Comparison of ENCODE assay signal across 19 mouse cellular contexts in the genomic region with DNA sequence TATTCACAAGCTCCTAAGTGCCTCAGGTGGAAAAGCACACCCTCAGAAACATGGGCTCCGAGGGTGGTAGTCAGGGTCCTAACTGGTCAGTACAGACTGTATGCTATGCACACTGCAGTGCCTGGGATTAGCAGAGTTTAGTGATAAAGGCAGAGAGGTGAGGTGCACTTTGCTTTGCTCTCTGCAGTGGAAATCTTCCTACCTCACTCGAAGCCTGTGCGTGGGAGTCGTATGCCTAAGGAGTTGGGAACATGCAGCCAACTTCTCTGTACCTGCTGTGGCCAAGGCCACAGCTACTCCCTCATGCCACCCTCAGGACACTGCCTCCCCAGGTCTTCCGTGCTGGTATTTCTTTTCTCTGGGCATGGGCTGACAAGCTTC.
DNase-seq lines count a peak whose midpoint lies in the region; ATAC-seq and TF ChIP-seq lines count a peak whose summit lies in the region.
"Had no signal": no experiment of that assay in that cellular context is flagged by ENCODE, and none has a peak within 500 bp of the region (broad histone marks: within the 10 kb centered on the region; RNA-seq: fewer than 3 reads in every experiment).

No protein-coding gene starts in this region.

- no peak for TF ChIP-seq CTCF in forebrain, postnatal 0 days (IDR thresholded peaks at IDR 0.05; ENCODE audit: low read depth)
- TF ChIP-seq CTCF in midbrain, postnatal 0 days (IDR thresholded peaks at IDR 0.05) = no peak

- H3K9me3 ChIP-seq in forebrain, embryonic 11.5 days (ENCODE audit: control insufficient read depth, low read length) = no peaks in the 10 kb centered on the region
- no peaks in the 10 kb centered on the region for H3K9me3 ChIP-seq in forebrain, postnatal 0 days (ENCODE audit: low read length)
- H3K9me3 ChIP-seq in midbrain, embryonic 12.5 days = no peaks in the 10 kb centered on the region
- no peaks in the 10 kb centered on the region for H3K9me3 ChIP-seq in midbrain, postnatal 0 days (ENCODE audit: low read length)
- H3K9me3 ChIP-seq: embryonic facial prominence, embryonic 15.5 days; limb, embryonic 12.5 days; liver, embryonic 13.5 days; lung, embryonic 15.5 days had no signal

- no peak overlapping the region for H3K4me2 ChIP-seq in forebrain, embryonic 11.5 days (ENCODE audit: low read depth, low read length, severe bottlenecking)
- H3K4me2 ChIP-seq in forebrain, postnatal 0 days (ENCODE audit: low read depth) = no peak overlapping the region
- H3K4me2 ChIP-seq in midbrain, embryonic 12.5 days (replicated peaks) = no peak overlapping the region
- no peak overlapping the region for H3K4me2 ChIP-seq in midbrain, postnatal 0 days (ENCODE audit: low read depth, low read length, poor library complexity, severe bottlenecking)
- H3K4me2 ChIP-seq: embryonic facial prominence, embryonic 15.5 days; limb, embryonic 12.5 days; liver, embryonic 13.5 days; lung, embryonic 15.5 days had no signal

- H3K4me3 ChIP-seq in forebrain, embryonic 11.5 days (ENCODE audit: low read depth, low read length) = no peak overlapping the region
- no peak overlapping the region for H3K4me3 ChIP-seq in forebrain, postnatal 0 days (ENCODE audit: low read depth, low read length)
- H3K4me3 ChIP-seq in midbrain, embryonic 12.5 days = no peak overlapping the region
- no peak overlapping the region for H3K4me3 ChIP-seq in midbrain, postnatal 0 days (ENCODE audit: low read depth, low read length)
- H3K4me3 ChIP-seq: embryonic facial prominence, embryonic 15.5 days; limb, embryonic 12.5 days; liver, embryonic 13.5 days; lung, embryonic 15.5 days had no signal

- H3K9ac ChIP-seq in forebrain, embryonic 11.5 days (ENCODE audit: low read length) = no peak overlapping the region
- H3K9ac ChIP-seq in forebrain, postnatal 0 days = no peak overlapping the region
- H3K9ac ChIP-seq in midbrain, embryonic 12.5 days (replicated peaks) = no peak overlapping the region
- no peak overlapping the region for H3K9ac ChIP-seq in midbrain, postnatal 0 days (replicated peaks; ENCODE audit: low read length, poor library complexity, severe bottlenecking)
- H3K9ac ChIP-seq: embryonic facial prominence, embryonic 15.5 days; limb, embryonic 12.5 days; liver, embryonic 13.5 days; lung, embryonic 15.5 days had no signal

- no peak for DNase-seq in forebrain, embryonic 11.5 days (ENCODE audit: low spot score)
- DNase-seq in forebrain, postnatal 0 days = no peak
- no peak for DNase-seq in midbrain, postnatal 0 days (ENCODE audit: low spot score)
- peak; percentile 18 for DNase-seq in 3T3-L1 (ENCODE audit: low read depth, low spot score)
- DNase-seq in cerebellum, adult 9-11 months = peak; percentile 58
- DNase-seq in kidney, postnatal 10 days = no peak
- DNase-seq: adrenal gland, postnatal 10 days; B cell, adult 2 months; gastrocnemius, postnatal 10 days; kidney, adult 2 months; kidney, postnatal 25 days; layer of hippocampus, adult 9-11 months; liver, embryonic 13.5 days; thymus, postnatal 14 days had no signal

- H3K4me1 ChIP-seq in forebrain, embryonic 11.5 days (replicated peaks; ENCODE audit: control insufficient read depth, insufficient read depth, low read length) = no peaks in the 10 kb centered on the region
- H3K4me1 ChIP-seq in forebrain, postnatal 0 days (ENCODE audit: insufficient read depth) = no peaks in the 10 kb centered on the region
- peaks cover 3% of the 10 kb centered on the region; the same call in 1 of the 2 replicates for H3K4me1 ChIP-seq in midbrain, embryonic 12.5 days
- no peaks in the 10 kb centered on the region for H3K4me1 ChIP-seq in midbrain, postnatal 0 days (ENCODE audit: insufficient read depth, low read length)
- H3K4me1 ChIP-seq: embryonic facial prominence, embryonic 15.5 days; limb, embryonic 12.5 days; liver, embryonic 13.5 days; lung, embryonic 15.5 days had no signal

- H3K27ac ChIP-seq in forebrain, embryonic 11.5 days (ENCODE audit: low read depth, low read length) = no peak overlapping the region
- no peak overlapping the region for H3K27ac ChIP-seq in forebrain, postnatal 0 days (ENCODE audit: low read depth, low read length)
- H3K27ac ChIP-seq in midbrain, embryonic 12.5 days (replicated peaks) = no peak overlapping the region
- H3K27ac ChIP-seq in midbrain, postnatal 0 days (ENCODE audit: low read depth, low read length) = no peak overlapping the region
- H3K27ac ChIP-seq: embryonic facial prominence, embryonic 15.5 days; limb, embryonic 12.5 days; liver, embryonic 13.5 days; lung, embryonic 15.5 days had no signal

- H3K36me3 ChIP-seq in forebrain, embryonic 11.5 days (ENCODE audit: control insufficient read depth, insufficient read depth, low read length) = no peaks in the 10 kb centered on the region
- H3K36me3 ChIP-seq in forebrain, postnatal 0 days (ENCODE audit: insufficient read depth) = no peaks in the 10 kb centered on the region
- H3K36me3 ChIP-seq in midbrain, embryonic 12.5 days = no peaks in the 10 kb centered on the region
- H3K36me3 ChIP-seq in midbrain, postnatal 0 days (ENCODE audit: insufficient read depth, low read length) = no peaks in the 10 kb centered on the region
- H3K36me3 ChIP-seq: embryonic facial prominence, embryonic 15.5 days; limb, embryonic 12.5 days; liver, embryonic 13.5 days; lung, embryonic 15.5 days had no signal

- peak; percentile 10 for ATAC-seq in forebrain, embryonic 11.5 days (replicated peaks; ENCODE audit: low FRiP score)
- no peak for ATAC-seq in forebrain, postnatal 0 days
- ATAC-seq in midbrain, embryonic 12.5 days (ENCODE audit: low FRiP score, low read depth) = peak; percentile 47; the same call in 1 of the 2 replicates
- ATAC-seq in midbrain, postnatal 0 days (ENCODE audit: low FRiP score) = no peak
- no peak for ATAC-seq in activated CD4-positive, CD25-positive, alpha-beta regulatory T cell, adult 4 months

- WGBS in forebrain, embryonic 11.5 days = 65% methylated on average over 5 of the region's 5 CpGs
- WGBS in forebrain, postnatal 0 days = 66% methylated on average over 5 of the region's 5 CpGs
- 77% methylated on average over 5 of the region's 5 CpGs for WGBS in midbrain, embryonic 12.5 days
- WGBS in midbrain, postnatal 0 days = 71% methylated on average over 5 of the region's 5 CpGs

- no peaks in the 10 kb centered on the region for H3K27me3 ChIP-seq in forebrain, embryonic 11.5 days (ENCODE audit: control insufficient read depth, insufficient read depth, low read length)
- H3K27me3 ChIP-seq in forebrain, postnatal 0 days (ENCODE audit: insufficient read depth, low read length) = no peaks in the 10 kb centered on the region
- peaks cover 5% of the 10 kb centered on the region for H3K27me3 ChIP-seq in midbrain, embryonic 12.5 days
- no peaks in the 10 kb centered on the region for H3K27me3 ChIP-seq in midbrain, postnatal 0 days (ENCODE audit: insufficient read depth, low read length)
- H3K27me3 ChIP-seq: embryonic facial prominence, embryonic 15.5 days; liver, embryonic 13.5 days; lung, embryonic 15.5 days had no signal

Comparison
In these comparisons a context has a peak if more than half of its experiments do, and no peak if none do; other contexts are left out.
1. ATAC-seq: peak in forebrain, embryonic 11.5 days (single experiment) and midbrain, embryonic 12.5 days (single experiment); none in forebrain, postnatal 0 days (single experiment), midbrain, postnatal 0 days (single experiment) and activated CD4-positive, CD25-positive, alpha-beta regulatory T cell, adult 4 months (single experiment).
2. DNase-seq: peak in 3T3-L1 (single experiment) and cerebellum, adult 9-11 months (single experiment); none in forebrain, embryonic 11.5 days (single experiment), forebrain, postnatal 0 days (single experiment), midbrain, postnatal 0 days (single experiment) and kidney, postnatal 10 days (single experiment).